Mouse (Mus musculus) MEL (cell line): Measurements from ENCODE around the gene Rp9. TPM values are rescaled to one million over a fixed set of nuclear protein-coding genes. Genes with fewer than 3 reads are reported as not detected.

ENCODE experiments used
- DNase-seq: peaks from one replicate; pipeline ENCODE4 v3.0.0; 2011; ENCODE audit warnings: low read depth, low spot score
- H3K27ac ChIP-seq: 2 replicates; pipeline ENCODE4 v1.5.1; 2012; ENCODE audit warnings: low read depth, mild to moderate bottlenecking, control low read depth, low read length, moderate library complexity; ENCODE audit not compliant: control insufficient read depth
- H3K27me3 ChIP-seq, 2 experiments: fragments of 150-350 bp in 1 of 2; sonication (generic) in 1 of 2; 2 replicates each; pipeline ENCODE4 v1.6.1; 2012; ENCODE audit warnings: low read length in 2 of 2, mild to moderate bottlenecking in 2 of 2, improper control_type of control experiment in 1 of 2, moderate library complexity in 1 of 2; ENCODE audit not compliant: insufficient read depth in 2 of 2, control insufficient read depth in 1 of 2
- H3K36me3 ChIP-seq, 2 experiments: 2 replicates each; pipeline ENCODE4 v1.6.1; 2012 to 2014; ENCODE audit warnings: low read length in 2 of 2, improper control_type of control experiment in 1 of 2, inconsistent platforms in 1 of 2, mild to moderate bottlenecking in 1 of 2; ENCODE audit not compliant: insufficient read depth in 2 of 2, control insufficient read depth in 1 of 2
- H3K4me1 ChIP-seq, 2 experiments: fragments of 150-350 bp in 1 of 2; sonication (generic) in 1 of 2; 2 replicates each; pipeline ENCODE4 v1.6.1; 2012; ENCODE audit warnings: low read length in 2 of 2, improper control_type of control experiment in 1 of 2, mild to moderate bottlenecking in 1 of 2; ENCODE audit not compliant: insufficient read depth in 2 of 2, control insufficient read depth in 1 of 2
- H3K4me3 ChIP-seq, 2 experiments: fragments of 150-350 bp in 1 of 2; sonication (generic) in 1 of 2; 2 replicates each; pipeline ENCODE4 v1.5.1; 2012; ENCODE audit warnings: low read depth in 2 of 2, low read length in 2 of 2, mild to moderate bottlenecking in 2 of 2, moderate library complexity in 2 of 2, control low read depth in 1 of 2, improper control_type of control experiment in 1 of 2; ENCODE audit not compliant: control insufficient read depth in 1 of 2, insufficient read depth in 1 of 2
- H3K79me2 ChIP-seq: 2 replicates; pipeline ENCODE4 v1.6.1; 2012; ENCODE audit warnings: mild to moderate bottlenecking, low read length, moderate library complexity; ENCODE audit not compliant: control insufficient read depth, poor library complexity, insufficient read depth
- H3K9ac ChIP-seq: 2 replicates; pipeline ENCODE4 v1.6.1; 2012; ENCODE audit warnings: low read depth, mild to moderate bottlenecking, control low read depth, low read length, moderate library complexity; ENCODE audit not compliant: control insufficient read depth, poor library complexity, severe bottlenecking
- H3K9me3 ChIP-seq: fragments of 150-350 bp; sonication (generic); replicated peaks from 2 replicates; pipeline ENCODE4 v1.6.1; 2012; ENCODE audit warnings: mild to moderate bottlenecking, low read length, improper control_type of control experiment, moderate library complexity; ENCODE audit not compliant: insufficient read depth
- CHD1 ChIP-seq: IDR thresholded peaks from 2 replicates; pipeline ENCODE4 v1.6.1; 2012; ENCODE audit warnings: low read depth, mild to moderate bottlenecking, inconsistent platforms, low read length, improper control_type of control experiment
- E2F4 ChIP-seq: IDR thresholded peaks from 2 replicates; pipeline ENCODE4 v1.6.1; 2011; ENCODE audit warnings: low read depth, low read length, improper control_type of control experiment, borderline replicate concordance
- GATA1 ChIP-seq: IDR thresholded peaks from 2 replicates; pipeline ENCODE4 v1.6.1; 2011; ENCODE audit warnings: low read depth, low read length, improper control_type of control experiment
- KAT2A ChIP-seq: conservative IDR thresholded peaks from 2 replicates; pipeline ENCODE4 v1.6.1; 2012; ENCODE audit warnings: low read depth, low read length, improper control_type of control experiment, inconsistent platforms
- MAX ChIP-seq: IDR thresholded peaks from 2 replicates; pipeline ENCODE4 v1.6.1; 2011; ENCODE audit warnings: low read length, improper control_type of control experiment
- MAZ ChIP-seq: IDR thresholded peaks from 2 replicates; pipeline ENCODE4 v1.6.1; 2012; ENCODE audit warnings: low read depth, mild to moderate bottlenecking, inconsistent platforms, low read length, improper control_type of control experiment
- MYB ChIP-seq: IDR thresholded peaks from 2 replicates; pipeline ENCODE4 v1.6.1; 2011; ENCODE audit warnings: mild to moderate bottlenecking, low read depth, low read length, improper control_type of control experiment
- MYC ChIP-seq: IDR thresholded peaks from 2 replicates; pipeline ENCODE4 v1.6.1; 2011; ENCODE audit warnings: low read depth, mild to moderate bottlenecking, low read length, improper control_type of control experiment, moderate library complexity
- NELFE ChIP-seq: IDR thresholded peaks from 2 replicates; pipeline ENCODE4 v1.6.1; 2011; ENCODE audit warnings: low read depth, low read length, improper control_type of control experiment
- POLR2A ChIP-seq, 2 experiments: IDR thresholded peaks; 2 replicates each; pipeline ENCODE4 v1.6.1; 2011 to 2012; ENCODE audit warnings: low read length in 2 of 2, mild to moderate bottlenecking in 2 of 2, control low read depth in 1 of 2, improper control_type of control experiment in 1 of 2, low read depth in 1 of 2, moderate library complexity in 1 of 2; ENCODE audit not compliant: control insufficient read depth in 1 of 2, insufficient read depth in 1 of 2, poor library complexity in 1 of 2
- POLR2AphosphoS5 ChIP-seq: IDR thresholded peaks from 2 replicates; pipeline ENCODE4 v1.6.1; 2012; ENCODE audit warnings: low read depth, borderline replicate concordance, mild to moderate bottlenecking, inconsistent platforms, low read length, moderate library complexity, mixed read lengths
- RAD21 ChIP-seq: IDR thresholded peaks from 2 replicates; pipeline ENCODE4 v1.6.1; 2011; ENCODE audit warnings: mild to moderate bottlenecking, low read depth, low read length, improper control_type of control experiment
- SIN3A ChIP-seq: IDR thresholded peaks from 2 replicates; pipeline ENCODE4 v1.6.1; 2012; ENCODE audit warnings: low read length, improper control_type of control experiment, inconsistent platforms
- SMC3 ChIP-seq: IDR thresholded peaks from 2 replicates; pipeline ENCODE4 v1.6.1; 2011; ENCODE audit warnings: low read depth, low read length, improper control_type of control experiment
- TAL1 ChIP-seq: IDR thresholded peaks from 2 replicates; pipeline ENCODE4 v1.6.1; 2012; ENCODE audit warnings: mild to moderate bottlenecking, inconsistent platforms, low read length, moderate library complexity, mixed read lengths
- TBP ChIP-seq: IDR thresholded peaks from 2 replicates; pipeline ENCODE4 v1.8.0; 2011; ENCODE audit warnings: low read depth, low read length, improper control_type of control experiment
- UBTF ChIP-seq: IDR thresholded peaks from 2 replicates; pipeline ENCODE4 v1.6.1; 2012; ENCODE audit warnings: low read depth, mild to moderate bottlenecking, inconsistent platforms, low read length, improper control_type of control experiment, moderate library complexity, borderline replicate concordance; ENCODE audit not compliant: insufficient read depth
- USF2 ChIP-seq, 2 experiments: IDR thresholded peaks; 2 replicates each; pipeline ENCODE4 v1.6.1; 2011 to 2012; ENCODE audit warnings: improper control_type of control experiment in 2 of 2, low read length in 2 of 2, borderline replicate concordance in 1 of 2, inconsistent platforms in 1 of 2, low read depth in 1 of 2, mild to moderate bottlenecking in 1 of 2; ENCODE audit not compliant: insufficient read depth in 1 of 2
- ZC3H11A ChIP-seq: IDR thresholded peaks from 2 replicates; pipeline ENCODE4 v1.6.1; 2012; ENCODE audit warnings: low read depth, mild to moderate bottlenecking, inconsistent platforms, low read length, improper control_type of control experiment
- polyA plus RNA-seq, 2 experiments: library from polyadenylated mRNA; stranded (reverse) in 1 of 2; unstranded in 1 of 2; fragments of >175 nt in 1 of 2; fragments of >200 nt in 1 of 2; gene quantifications; 2 replicates each; pipeline versions ENCODE4 v1.2.1 to v1.2.4; 2012; ENCODE audit warnings: low replicate concordance in 2 of 2, low read depth in 1 of 2; ENCODE audit not compliant: insufficient read length in 2 of 2, insufficient read depth in 1 of 2, missing spikeins in 1 of 2
- total RNA-seq: library from RNA; depleted of rRNA; stranded (reverse); fragments of 300-350 nt; gene quantifications from 2 replicates; pipeline ENCODE4 v1.2.3, GENCODE M21; 2012

Gene Rp9
- total and polyA plus RNA-seq, 3 experiments, result 225 to 417 (median 405) TPM

- TF ChIP-seq MAX (no peak), TBP (no peak), TAL1 (no peak), ZC3H11A (no peak), POLR2A (IDR thresholded peaks at IDR 0.05; ENCODE audit: control insufficient read depth in 1 of 2, insufficient read depth in 1 of 2, low read depth in 1 of 2, low read length in 2 of 2, poor library complexity in 1 of 2) (no peak), USF2 (IDR thresholded peaks at IDR 0.05; ENCODE audit: borderline replicate concordance in 1 of 2, insufficient read depth in 1 of 2, low read depth in 1 of 2, low read length in 2 of 2) (no peak), RAD21 (no peak), NELFE (no peak), SIN3A (no peak), MYB (no peak), UBTF (no peak), SMC3 (no peak), E2F4 (no peak), MYC (no peak), KAT2A (no peak), GATA1 (no peak), MAZ (no peak)
- Histone ChIP-seq H3K4me1 (peaks cover 22 to 31% of the 10 kb centered on the region in 2 experiments), H3K36me3 (peaks cover 21 to 40% of the 10 kb centered on the region in 2 experiments), H3K9me3 (no peaks in the 10 kb centered on the region), H3K4me3 (peak overlapping the region; percentile 61 to 75), H3K9ac (peak overlapping the region; percentile 80), H3K79me2 (peaks cover 41% of the 10 kb centered on the region), H3K27me3 (no peaks in the 10 kb centered on the region), H3K27ac (peak overlapping the region; percentile 83)
- peak; percentile 91 for DNase-seq
Measured at GRCm38 (mm10) chr9:22389736-22390245, 79.8 kb downstream of the Rp9 start.

- Histone ChIP-seq H3K27me3 (no peaks in the 10 kb centered on the region), H3K9ac (peak within 1 kb of the TSS; percentile 81), H3K4me1 (peaks cover 20 to 35% of the 10 kb centered on the region in 2 experiments)
- DNase-seq, result peak; percentile 100
- TF ChIP-seq POLR2AphosphoS5 (peak; percentile 94), CHD1 (no peak), SIN3A (no peak), POLR2A (IDR thresholded peaks at IDR 0.05; ENCODE audit: control insufficient read depth in 1 of 2, insufficient read depth in 1 of 2, low read depth in 1 of 2, low read length in 2 of 2, poor library complexity in 1 of 2) (peak in 1 of 2 experiments; percentile 99; a peak in 2 of 4 replicates), KAT2A (no peak)
- TF ChIP-seq, all 39 proteins: peak for 2
- H3K4me3 ChIP-seq, result peak within 1 kb of the TSS; percentile 73 to 75
- peaks cover 29 to 40% of the 10 kb centered on the region in 2 experiments for H3K36me3 ChIP-seq
- H3K79me2 ChIP-seq, result peaks cover 46% of the 10 kb centered on the region
- no peaks in the 10 kb centered on the region for H3K9me3 ChIP-seq
- H3K27ac ChIP-seq, result peak within 1 kb of the TSS; percentile 90
Measured at GRCm38 (mm10) chr9:22389021-22389476, 80.5 kb downstream of the Rp9 start, which contains the start of gene Anln. Gene Anln, minus strand, starts transcription at chr9:22389188.
